Mouse (Mus musculus) cerebellum, postnatal 14 days (tissue): ENCODE results near the gene Fcmr.

Source experiments
- DNase-seq, 2 experiments: peaks; one replicate each; pipeline ENCODE4 v3.0.0; 2021; ENCODE audit warnings: mixed read lengths in 2 of 2

Fcmr gene

GRCm38 (mm10) chr1:130864238-130864637 lies 1.2 kb upstream of the Fcmr start:
- DNase-seq, result no peak

GRCm38 (mm10) chr1:130864741-130865140 lies 728 bp upstream of the Fcmr start:
- no peak for DNase-seq

GRCm38 (mm10) chr1:130872912-130873311 lies 7.4 kb downstream of the Fcmr start:
- DNase-seq, result no peak

GRCm38 (mm10) chr1:130875139-130875538 lies 9.7 kb downstream of the Fcmr start:
- DNase-seq, result peak; percentile 74 to 78

- no peak for DNase-seq
These were observed 10.4 kb downstream of the Fcmr start for GRCm38 (mm10) chr1:130875910-130876309.

- DNase-seq, result peak; percentile 79 to 84
These were observed 11.6 kb downstream of the Fcmr start for GRCm38 (mm10) chr1:130876931-130877509.

- peak; percentile 71 to 77 for DNase-seq
These were observed 12.6 kb downstream of the Fcmr start for GRCm38 (mm10) chr1:130877889-130878614.

- no peak for DNase-seq
These were observed 14.5 kb downstream of the Fcmr start for GRCm38 (mm10) chr1:130879927-130880326.

GRCm38 (mm10) chr1:130883146-130883545 lies 17.7 kb downstream of the Fcmr start:
- no peak for DNase-seq

- no peak for DNase-seq
These were observed 21.9 kb downstream of the Fcmr start, which contains the start of gene Il24 for GRCm38 (mm10) chr1:130887354-130887753. TSS of gene Il24 (minus strand) at chr1:130887454.

- no peak for DNase-seq
These were observed 27.0 kb downstream of the Fcmr start for GRCm38 (mm10) chr1:130892446-130892845.

GRCm38 (mm10) chr1:130893329-130894040 lies 28.0 kb downstream of the Fcmr start:
- no peak for DNase-seq

GRCm38 (mm10) chr1:130894468-130894867 lies 29.0 kb downstream of the Fcmr start:
- no peak for DNase-seq

- no peak for DNase-seq
These were observed 37.0 kb downstream of the Fcmr start for GRCm38 (mm10) chr1:130902505-130902904.

GRCm38 (mm10) chr1:130911401-130912010 lies 46.0 kb downstream of the Fcmr start, which contains the start of gene Il20:
TSS of gene Il20 (minus strand) at chr1:130911451.
- no peak for DNase-seq

GRCm38 (mm10) chr1:130918323-130918980 lies 53.0 kb downstream of the Fcmr start:
- no peak for DNase-seq

GRCm38 (mm10) chr1:130926484-130926883 lies 61.0 kb downstream of the Fcmr start:
- DNase-seq, result no peak
